Mouse (Mus musculus) liver, postnatal 0 days (tissue): ENCODE results near the gene Lurap1.

ENCODE experiments used
- CTCF ChIP-seq: sonication (generic); IDR thresholded peaks from 2 replicates; pipeline ENCODE4 v1.5.1; 2016; ENCODE audit warnings: antibody characterized with exemption, low read depth
- EP300 ChIP-seq: IDR thresholded peaks from 2 replicates; pipeline ENCODE4 v1.6.1; 2016; ENCODE audit warnings: antibody characterized with exemption, low read depth, mild to moderate bottlenecking

DNA sequence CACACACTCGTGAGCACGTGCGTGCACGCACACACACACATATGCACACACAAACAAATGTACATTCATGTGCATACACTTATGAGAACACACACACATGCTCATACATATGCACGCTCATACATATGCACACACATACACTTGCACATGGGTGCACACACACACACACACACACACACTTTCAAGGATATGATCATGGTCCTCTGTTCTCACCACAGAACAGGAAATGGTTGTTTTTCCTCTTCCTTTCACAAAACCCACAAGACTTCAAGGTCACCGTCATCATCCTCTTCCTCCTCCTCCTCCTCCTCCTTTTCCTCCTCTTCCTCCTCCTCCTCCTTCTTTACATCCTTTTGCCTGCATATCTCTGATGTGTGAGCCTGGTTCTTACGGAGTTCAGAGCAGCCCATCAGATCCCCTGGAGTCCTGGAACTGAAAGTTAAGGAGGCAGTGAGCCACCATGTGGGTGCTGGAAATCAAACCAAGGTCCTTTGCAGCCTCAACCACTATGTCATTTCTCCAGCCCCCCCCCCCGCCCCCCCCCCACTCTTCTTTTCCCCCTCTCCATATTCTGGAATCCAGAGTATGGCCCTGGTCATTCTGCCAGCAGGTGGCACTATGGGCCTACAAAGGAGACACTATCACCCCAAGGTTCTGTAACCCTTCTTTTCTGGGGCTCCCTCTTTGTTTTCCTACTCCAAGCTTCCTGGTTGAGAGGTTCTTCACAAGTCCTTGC, 17.6 kb upstream of the Lurap1 start:
- peak; percentile 81 for TF ChIP-seq CTCF
- TF ChIP-seq EP300: no peak
